In the genomic region with DNA sequence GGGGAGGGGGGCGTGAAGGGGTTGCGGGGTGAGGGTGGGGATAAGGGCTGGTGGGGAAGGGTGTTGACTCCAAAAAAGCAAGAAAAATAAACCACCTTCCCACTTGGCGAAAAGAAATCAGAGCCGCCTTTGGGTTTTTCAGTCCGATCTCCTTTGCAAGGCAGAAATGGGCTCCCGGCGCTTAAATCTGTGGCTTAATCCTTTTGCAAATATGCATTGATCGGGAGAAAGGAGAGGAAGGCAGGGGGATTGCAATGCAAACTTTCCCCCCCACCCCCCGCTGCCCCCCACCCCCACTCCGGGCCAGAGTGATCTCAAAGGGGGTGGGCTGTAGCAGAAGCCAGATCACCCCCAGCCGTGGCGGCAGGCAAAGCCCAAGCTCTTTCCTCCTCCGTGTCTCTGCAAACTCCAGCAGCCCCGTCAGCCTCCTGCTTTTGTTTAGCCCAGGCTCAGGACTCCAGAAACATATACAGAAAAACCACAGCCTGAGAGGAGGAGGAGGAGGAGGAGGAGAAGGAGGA, we compare ENCODE assay signal across 7 mouse cellular contexts. TPM values are rescaled to one million over a fixed set of nuclear protein-coding genes. Genes with fewer than 3 reads are reported as not detected.
DNase-seq lines count a peak whose midpoint lies in the region; ATAC-seq and TF ChIP-seq lines count a peak whose summit lies in the region.

No protein-coding gene starts in this region.

- ATAC-seq in lung, embryonic 15.5 days (ENCODE audit: borderline replicate concordance, extremely low read depth, low FRiP score, low TSS enrichment), result peak; percentile 89
- peak; percentile 94 for ATAC-seq in forebrain, embryonic 13.5 days
- ATAC-seq in intestine, embryonic 14.5 days (replicated peaks; ENCODE audit: low FRiP score, low TSS enrichment, low read depth), result peak; percentile 91

- H3K36me3 ChIP-seq in lung, embryonic 15.5 days, result no peaks in the 10 kb centered on the region
- no peaks in the 10 kb centered on the region for H3K36me3 ChIP-seq in forebrain, embryonic 13.5 days (ENCODE audit: poor library complexity, severe bottlenecking)
- 0 out of 2 replicates have a peak, but pooled peaks cover 3% of the 10 kb centered on the region for H3K36me3 ChIP-seq in intestine, embryonic 14.5 days (ENCODE audit: control insufficient read depth, insufficient read depth, low read length)
- H3K36me3 ChIP-seq in midbrain, embryonic 10.5 days, result no peaks in the 10 kb centered on the region; the same call in 1 of the 2 replicates

- peak overlapping the region; percentile 57 for H3K4me2 ChIP-seq in lung, embryonic 15.5 days
- peak overlapping the region; percentile 80 for H3K4me2 ChIP-seq in forebrain, embryonic 13.5 days
- peak overlapping the region; percentile 71 for H3K4me2 ChIP-seq in intestine, embryonic 14.5 days (ENCODE audit: low read length)

- peak overlapping the region; percentile 99 for H3K27ac ChIP-seq in lung, embryonic 15.5 days
- H3K27ac ChIP-seq in bone marrow macrophage, adult 2 months (ENCODE audit: insufficient read depth, low read depth, low read length), result no peak overlapping the region
- peak overlapping the region; percentile 100 for H3K27ac ChIP-seq in forebrain, embryonic 13.5 days
- peak overlapping the region; percentile 99 for H3K27ac ChIP-seq in intestine, embryonic 14.5 days (ENCODE audit: low read depth)
- peak overlapping the region; percentile 99 for H3K27ac ChIP-seq in midbrain, embryonic 10.5 days (replicated peaks)

- WGBS in lung, embryonic 15.5 days, result under 1% methylated on average over 13 of the region's 14 CpGs
- WGBS in forebrain, embryonic 13.5 days, result 2% methylated on average over 14 of the region's 14 CpGs
- WGBS in intestine, embryonic 14.5 days, result 0% methylated on average over 14 of the region's 14 CpGs
- WGBS in midbrain, embryonic 10.5 days, result 0% methylated on average over 14 of the region's 14 CpGs

- TF ChIP-seq POLR2A in bone marrow macrophage, adult 2 months (IDR thresholded peaks at IDR 0.05; ENCODE audit: borderline replicate concordance, low read depth, low read length), result no peak

- TF ChIP-seq CTCF in bone marrow macrophage, adult 2 months (IDR thresholded peaks at IDR 0.05; ENCODE audit: low read depth, low read length), result no peak

- no peaks in the 10 kb centered on the region for H3K27me3 ChIP-seq in lung, embryonic 15.5 days
- no peaks in the 10 kb centered on the region for H3K27me3 ChIP-seq in forebrain, embryonic 13.5 days
- H3K27me3 ChIP-seq in intestine, embryonic 14.5 days (replicated peaks; ENCODE audit: control insufficient read depth, insufficient read depth, low read length), result no peaks in the 10 kb centered on the region
- no peaks in the 10 kb centered on the region for H3K27me3 ChIP-seq in midbrain, embryonic 10.5 days (ENCODE audit: low read depth, poor library complexity, severe bottlenecking)

- no peaks in the 10 kb centered on the region for H3K9me3 ChIP-seq in lung, embryonic 15.5 days
- no peaks in the 10 kb centered on the region for H3K9me3 ChIP-seq in forebrain, embryonic 13.5 days (replicated peaks)
- no peaks in the 10 kb centered on the region for H3K9me3 ChIP-seq in intestine, embryonic 14.5 days (ENCODE audit: control insufficient read depth, low read length)
- no peaks in the 10 kb centered on the region for H3K9me3 ChIP-seq in midbrain, embryonic 10.5 days (replicated peaks)

- H3K4me1 ChIP-seq in lung, embryonic 15.5 days, result peaks cover 9% of the 10 kb centered on the region; the same call in 1 of the 2 replicates
- no peaks in the 10 kb centered on the region for H3K4me1 ChIP-seq in bone marrow macrophage, adult 2 months (ENCODE audit: control insufficient read depth, insufficient read depth, low read length)
- peaks cover 14% of the 10 kb centered on the region for H3K4me1 ChIP-seq in forebrain, embryonic 13.5 days
- peaks cover 11% of the 10 kb centered on the region for H3K4me1 ChIP-seq in intestine, embryonic 14.5 days (replicated peaks; ENCODE audit: control insufficient read depth, insufficient read depth, low read length)
- H3K4me1 ChIP-seq in midbrain, embryonic 10.5 days, result peaks cover 24% of the 10 kb centered on the region

- DNase-seq in lung, postnatal 10 days, result no peak
- DNase-seq in intestine, embryonic 14.5 days (ENCODE audit: low spot score), result peak; percentile 87
- peak; percentile 89 for DNase-seq in midbrain, embryonic 10.5 days (ENCODE audit: low spot score)
- DNase-seq in testis, postnatal 10 days (ENCODE audit: low spot score), result peak; percentile 82

- peak overlapping the region; percentile 85 for H3K4me3 ChIP-seq in lung, embryonic 15.5 days
- H3K4me3 ChIP-seq in bone marrow macrophage, adult 2 months (ENCODE audit: insufficient read depth, low read length), result peak overlapping the region; percentile 65
- H3K4me3 ChIP-seq in forebrain, embryonic 13.5 days, result peak overlapping the region; percentile 95
- peak overlapping the region; percentile 96 for H3K4me3 ChIP-seq in intestine, embryonic 14.5 days (ENCODE audit: low read depth, low read length)
- peak overlapping the region; percentile 85 for H3K4me3 ChIP-seq in midbrain, embryonic 10.5 days

- peak overlapping the region; percentile 98 for H3K9ac ChIP-seq in lung, embryonic 15.5 days
- peak overlapping the region; percentile 99 for H3K9ac ChIP-seq in forebrain, embryonic 13.5 days
- peak overlapping the region; percentile 94 for H3K9ac ChIP-seq in intestine, embryonic 14.5 days (ENCODE audit: low read length)

RNA-seq across cellular contexts. Expression of a gene that starts 0.3 kb away (rescaled TPM):
- 37.5 and 40.6 TPM in 2 replicates for polyA plus RNA-seq in lung, embryonic 15.5 days (2015; fragmentation: Nextera tagmentation; extraction: Ambion mirVana)
- polyA plus RNA-seq in bone marrow macrophage, adult 2 months (2012; ENCODE audit: insufficient read depth, insufficient read length, missing spikeins), result 7.1 and 7.4 TPM in 2 replicates
- 72.2 and 78.9 TPM in 2 replicates for polyA plus RNA-seq in forebrain, embryonic 13.5 days (2015; fragmentation: Nextera tagmentation; extraction: Ambion mirVana)
- 37.3 and 42.3 TPM in 2 replicates for polyA plus RNA-seq in intestine, embryonic 14.5 days (2014; fragmentation: Nextera tagmentation; extraction: Ambion mirVana)
- polyA plus RNA-seq in midbrain, embryonic 10.5 days (2016; fragmentation: Nextera tagmentation; extraction: Ambion mirVana), result 34.9 and 42.3 TPM in 2 replicates
